Mouse (Mus musculus): ENCODE results near the gene Manba. TPM values are rescaled to one million over a fixed set of nuclear protein-coding genes. Genes with fewer than 3 reads are reported as not detected.
"Not testable (repeated sequence)": the region's sequence is repeated elsewhere in the genome, so short reads cannot be mapped to it uniquely, and the experiment has no call there.

Manba gene
- polyA plus RNA-seq, 1 experiment from 2014 or later, result 3.9 TPM

DNA sequence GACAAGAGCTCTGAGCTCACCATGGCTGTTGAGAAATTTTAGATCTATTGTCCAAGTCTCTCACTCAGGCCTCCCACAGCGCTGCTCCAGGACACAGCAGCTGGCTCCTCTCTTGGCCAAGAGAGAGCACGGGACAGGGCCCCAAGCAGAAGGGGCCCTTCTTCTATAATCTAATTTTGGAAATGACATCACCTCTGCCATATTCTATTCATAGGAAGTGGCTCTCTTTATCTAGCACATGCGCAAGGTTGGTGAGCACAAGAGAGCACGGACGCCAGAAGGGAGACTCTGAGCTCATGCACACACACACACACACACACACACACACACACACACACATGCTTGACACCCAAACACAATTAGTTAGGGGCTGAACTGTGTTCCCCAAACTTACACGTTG is 31.5 kb downstream of the Manba start:
- Histone ChIP-seq H3K27me3 (ENCODE audit: control insufficient read depth, insufficient read depth, low read length) (no peaks in the 10 kb centered on the region), H3K4me2 (ENCODE audit: low read depth, low read length) (no peak overlapping the region), H3K4me3 (ENCODE audit: low read depth, low read length) (no peak overlapping the region), H3K4me1 (ENCODE audit: control insufficient read depth, insufficient read depth, low read length) (no peaks in the 10 kb centered on the region), H3K36me3 (replicated peaks; ENCODE audit: control insufficient read depth, insufficient read depth, low read depth, low read length) (no peaks in the 10 kb centered on the region), H3K27ac (replicated peaks; ENCODE audit: low read depth, low read length) (no peak overlapping the region), H3K9me3 (replicated peaks; ENCODE audit: control insufficient read depth, low read length) (no peaks in the 10 kb centered on the region), H3K9ac (replicated peaks; ENCODE audit: low read length) (no peak overlapping the region)
- DNase-seq (ENCODE audit: low spot score) (no peak), ATAC-seq (replicated peaks; ENCODE audit: insufficient number of reproducible peaks, low FRiP score, low TSS enrichment, low read depth) (no peak)
- WGBS, result 73% methylated on average over 6 of the region's 6 CpGs

- Histone ChIP-seq H3K4me1 (ENCODE audit: control insufficient read depth, insufficient read depth, low read length) (no peaks in the 10 kb centered on the region), H3K4me3 (ENCODE audit: low read depth, low read length) (no peak overlapping the region), H3K9ac (replicated peaks; ENCODE audit: low read length) (no peak overlapping the region), H3K27me3 (ENCODE audit: control insufficient read depth, insufficient read depth, low read length) (no peaks in the 10 kb centered on the region), H3K36me3 (replicated peaks; ENCODE audit: control insufficient read depth, insufficient read depth, low read depth, low read length) (no peaks in the 10 kb centered on the region), H3K27ac (replicated peaks; ENCODE audit: low read depth, low read length) (no peak overlapping the region), H3K9me3 (replicated peaks; ENCODE audit: control insufficient read depth, low read length) (no peaks in the 10 kb centered on the region), H3K4me2 (ENCODE audit: low read depth, low read length) (no peak overlapping the region)
- WGBS, result 78% methylated on average over 5 of the region's 5 CpGs
- DNase-seq (ENCODE audit: low spot score), result no peak
- no peak for ATAC-seq (replicated peaks; ENCODE audit: insufficient number of reproducible peaks, low FRiP score, low TSS enrichment, low read depth)
These were observed 33.5 kb downstream of the Manba start for GRCm38 (mm10) chr3:135518882-135519281.

DNA sequence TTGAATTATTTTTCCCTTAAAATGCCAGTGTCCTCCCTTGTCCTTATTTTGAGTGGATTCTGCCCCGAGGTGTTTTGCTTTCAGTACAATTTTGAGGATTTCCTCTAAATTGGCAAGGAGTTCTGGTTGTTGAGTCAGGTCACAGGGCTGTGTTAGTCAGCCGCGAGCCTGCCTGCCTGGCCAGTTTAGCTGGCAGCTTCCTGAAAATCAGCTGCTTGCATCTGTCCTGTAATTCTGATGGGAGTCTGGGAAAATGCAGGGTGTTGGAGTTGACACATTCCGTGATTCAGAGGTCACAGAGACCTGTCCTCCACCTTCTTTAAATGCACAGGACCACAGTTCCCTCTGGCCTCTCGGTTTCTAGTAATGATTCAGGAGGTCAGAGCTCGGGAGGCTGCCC is 34.2 kb downstream of the Manba start:
- H3K9me3 ChIP-seq (replicated peaks; ENCODE audit: control insufficient read depth, low read length), result no peaks in the 10 kb centered on the region
- H3K9ac ChIP-seq (replicated peaks; ENCODE audit: low read length), result no peak overlapping the region
- no peaks in the 10 kb centered on the region for H3K4me1 ChIP-seq (ENCODE audit: control insufficient read depth, insufficient read depth, low read length)
- WGBS, result 64% methylated on average over 6 of the region's 6 CpGs
- H3K27me3 ChIP-seq (ENCODE audit: control insufficient read depth, insufficient read depth, low read length), result no peaks in the 10 kb centered on the region
- DNase-seq (ENCODE audit: low spot score) (no peak), ATAC-seq (replicated peaks; ENCODE audit: insufficient number of reproducible peaks, low FRiP score, low TSS enrichment, low read depth) (no peak)
- no peak overlapping the region for H3K27ac ChIP-seq (replicated peaks; ENCODE audit: low read depth, low read length)
- no peak overlapping the region for H3K4me3 ChIP-seq (ENCODE audit: low read depth, low read length)
- H3K36me3 ChIP-seq (replicated peaks; ENCODE audit: control insufficient read depth, insufficient read depth, low read depth, low read length), result no peaks in the 10 kb centered on the region
- H3K4me2 ChIP-seq (ENCODE audit: low read depth, low read length), result no peak overlapping the region

DNA sequence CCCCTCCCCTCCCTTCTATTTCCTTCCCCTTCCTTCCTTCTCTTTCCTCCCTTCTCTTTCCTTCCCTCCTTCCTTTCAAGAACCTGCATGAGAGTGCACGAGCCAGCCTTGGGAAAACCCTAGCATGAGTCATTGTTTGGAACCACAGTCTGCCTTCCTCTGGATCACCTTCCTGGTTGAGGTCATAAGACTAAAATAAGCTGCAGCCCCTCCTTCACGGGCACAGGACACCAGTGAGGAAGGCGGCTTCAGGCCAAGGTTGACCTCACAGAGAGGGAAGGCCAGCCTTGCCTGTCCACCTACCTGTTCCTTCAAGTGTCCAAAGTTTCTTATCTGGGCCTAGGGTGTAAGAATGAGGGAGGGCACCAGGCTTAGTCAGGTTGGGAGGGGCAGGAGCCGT is 36.6 kb downstream of the Manba start:
- Histone ChIP-seq H3K4me3 (ENCODE audit: low read depth, low read length) (no peak overlapping the region), H3K4me2 (ENCODE audit: low read depth, low read length) (no peak overlapping the region), H3K27ac (replicated peaks; ENCODE audit: low read depth, low read length) (no peak overlapping the region), H3K9ac (replicated peaks; ENCODE audit: low read length) (no peak overlapping the region), H3K4me1 (ENCODE audit: control insufficient read depth, insufficient read depth, low read length) (no peaks in the 10 kb centered on the region), H3K9me3 (replicated peaks; ENCODE audit: control insufficient read depth, low read length) (no peaks in the 10 kb centered on the region), H3K36me3 (replicated peaks; ENCODE audit: control insufficient read depth, insufficient read depth, low read depth, low read length) (no peaks in the 10 kb centered on the region), H3K27me3 (ENCODE audit: control insufficient read depth, insufficient read depth, low read length) (no peaks in the 10 kb centered on the region)
- DNase-seq (ENCODE audit: low spot score) (no peak), ATAC-seq (replicated peaks; ENCODE audit: insufficient number of reproducible peaks, low FRiP score, low TSS enrichment, low read depth) (no peak)
- 59% methylated on average over 4 of the region's 4 CpGs for WGBS

DNA sequence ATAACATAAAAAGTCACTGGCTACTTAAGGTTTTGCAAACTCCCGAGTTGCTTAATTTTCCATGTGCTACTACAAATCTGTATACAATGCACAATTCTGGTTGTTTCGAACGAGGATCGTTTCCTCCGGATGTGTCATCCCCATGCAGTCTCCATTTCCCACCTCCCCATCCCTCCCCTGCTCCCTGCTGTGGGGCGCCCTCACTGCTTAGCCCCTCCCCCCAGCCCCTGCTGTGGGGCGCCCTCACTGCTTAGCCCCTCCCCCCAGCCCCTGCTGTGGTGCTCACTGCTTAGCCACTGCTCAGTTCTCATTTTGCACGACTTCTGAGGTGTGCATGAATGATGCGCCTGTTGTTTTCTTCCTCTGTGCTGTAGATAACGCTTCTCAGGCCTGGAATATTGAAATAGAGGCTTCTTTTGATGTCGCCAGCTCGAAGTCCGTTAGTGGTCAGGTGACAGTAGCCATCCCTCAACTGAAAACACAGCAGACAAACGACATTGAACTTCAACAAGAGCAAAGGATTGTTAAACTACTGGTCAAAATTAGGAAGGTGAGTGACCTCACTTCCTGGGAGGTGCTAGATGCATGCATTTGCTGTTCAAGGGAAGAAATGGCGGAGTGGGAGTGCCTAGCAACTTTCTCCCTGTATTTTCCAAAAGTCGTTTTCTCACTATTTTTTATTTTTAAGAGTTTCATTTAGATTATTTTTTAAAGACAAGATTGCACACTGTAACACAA is 37.4 kb downstream of the Manba start:
- Histone ChIP-seq H3K27ac (replicated peaks; ENCODE audit: low read depth, low read length) (no peak overlapping the region), H3K9ac (replicated peaks; ENCODE audit: low read length) (no peak overlapping the region), H3K4me2 (ENCODE audit: low read depth, low read length) (no peak overlapping the region), H3K4me1 (ENCODE audit: control insufficient read depth, insufficient read depth, low read length) (no peaks in the 10 kb centered on the region), H3K9me3 (replicated peaks; ENCODE audit: control insufficient read depth, low read length) (no peaks in the 10 kb centered on the region), H3K36me3 (replicated peaks; ENCODE audit: control insufficient read depth, insufficient read depth, low read depth, low read length) (no peaks in the 10 kb centered on the region), H3K4me3 (ENCODE audit: low read depth, low read length) (no peak overlapping the region), H3K27me3 (ENCODE audit: control insufficient read depth, insufficient read depth, low read length) (no peaks in the 10 kb centered on the region)
- DNase-seq (ENCODE audit: low spot score), result no peak
- 52% methylated on average over 16 of the region's 16 CpGs for WGBS
- ATAC-seq (replicated peaks; ENCODE audit: insufficient number of reproducible peaks, low FRiP score, low TSS enrichment, low read depth), result no peak

DNA sequence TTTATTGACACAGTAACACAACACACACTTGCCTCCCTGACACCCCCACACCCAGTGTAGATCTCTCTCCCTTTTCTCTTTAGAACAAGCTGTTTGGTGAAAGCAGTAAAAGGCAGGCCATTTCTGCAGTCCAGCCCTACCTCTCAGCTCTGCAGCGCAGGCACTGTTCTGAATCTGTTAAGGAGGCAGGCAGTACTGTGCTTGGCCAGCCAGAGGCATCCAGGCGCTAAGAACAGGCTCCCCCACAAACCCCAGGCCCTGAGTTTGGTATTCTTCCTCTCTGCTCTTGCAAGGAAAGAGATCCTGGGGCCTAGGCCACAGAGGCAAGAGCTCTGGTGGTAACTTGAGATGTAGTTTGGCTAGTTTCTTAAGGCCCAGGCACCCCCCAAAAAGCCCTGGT is 39.5 kb downstream of the Manba start:
- H3K9ac ChIP-seq (replicated peaks; ENCODE audit: low read length); H3K27me3 ChIP-seq (ENCODE audit: control insufficient read depth, insufficient read depth, low read length); H3K27ac ChIP-seq (replicated peaks; ENCODE audit: low read depth, low read length); H3K9me3 ChIP-seq (replicated peaks; ENCODE audit: control insufficient read depth, low read length); DNase-seq (ENCODE audit: low spot score); H3K4me3 ChIP-seq (ENCODE audit: low read depth, low read length); ATAC-seq (replicated peaks; ENCODE audit: insufficient number of reproducible peaks, low FRiP score, low TSS enrichment, low read depth); H3K36me3 ChIP-seq (replicated peaks; ENCODE audit: control insufficient read depth, insufficient read depth, low read depth, low read length); H3K4me1 ChIP-seq (ENCODE audit: control insufficient read depth, insufficient read depth, low read length); H3K4me2 ChIP-seq (ENCODE audit: low read depth, low read length): not testable (repeated sequence)
- 35% methylated on average over 2 of the region's 2 CpGs for WGBS

- DNase-seq (ENCODE audit: low spot score) (no peak), ATAC-seq (replicated peaks; ENCODE audit: insufficient number of reproducible peaks, low FRiP score, low TSS enrichment, low read depth) (no peak)
- no peaks in the 10 kb centered on the region for H3K36me3 ChIP-seq (replicated peaks; ENCODE audit: control insufficient read depth, insufficient read depth, low read depth, low read length)
- WGBS, result 79% methylated on average over 7 of the region's 7 CpGs
- H3K4me3 ChIP-seq (ENCODE audit: low read depth, low read length), result no peak overlapping the region
- H3K4me2 ChIP-seq (ENCODE audit: low read depth, low read length), result no peak overlapping the region
- H3K9ac ChIP-seq (replicated peaks; ENCODE audit: low read length), result no peak overlapping the region
- no peaks in the 10 kb centered on the region for H3K27me3 ChIP-seq (ENCODE audit: control insufficient read depth, insufficient read depth, low read length)
- no peaks in the 10 kb centered on the region for H3K4me1 ChIP-seq (ENCODE audit: control insufficient read depth, insufficient read depth, low read length)
- H3K27ac ChIP-seq (replicated peaks; ENCODE audit: low read depth, low read length), result no peak overlapping the region
- no peaks in the 10 kb centered on the region for H3K9me3 ChIP-seq (replicated peaks; ENCODE audit: control insufficient read depth, low read length)
These were observed 44.3 kb downstream of the Manba start for GRCm38 (mm10) chr3:135529670-135530069.

DNA sequence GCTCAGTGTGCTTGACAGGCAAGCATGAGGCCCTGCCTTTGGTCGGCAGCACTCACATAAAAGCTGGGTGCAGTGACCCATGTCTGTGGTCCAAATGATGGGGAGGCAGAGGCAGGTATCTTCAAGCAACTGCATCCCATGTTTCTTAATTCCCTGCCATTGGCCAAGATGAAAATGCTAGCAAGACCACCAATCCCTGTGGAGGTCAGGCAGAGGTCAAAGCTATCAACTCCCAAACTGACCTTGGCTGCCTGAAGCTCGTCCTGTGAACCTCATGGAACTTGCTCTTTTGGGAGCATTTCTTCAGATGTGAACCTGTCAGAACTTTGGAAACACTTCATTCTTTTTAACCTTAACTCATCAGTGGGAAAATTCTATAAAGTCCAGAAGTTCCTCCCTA is 46.4 kb downstream of the Manba start:
- H3K9me3 ChIP-seq (replicated peaks; ENCODE audit: control insufficient read depth, low read length), result no peaks in the 10 kb centered on the region
- no peak overlapping the region for H3K4me3 ChIP-seq (ENCODE audit: low read depth, low read length)
- H3K4me1 ChIP-seq (ENCODE audit: control insufficient read depth, insufficient read depth, low read length), result no peaks in the 10 kb centered on the region
- WGBS, result 64% methylated on average over 2 of the region's 2 CpGs
- no peak for ATAC-seq (replicated peaks; ENCODE audit: insufficient number of reproducible peaks, low FRiP score, low TSS enrichment, low read depth)
- no peak overlapping the region for H3K4me2 ChIP-seq (ENCODE audit: low read depth, low read length)
- H3K9ac ChIP-seq (replicated peaks; ENCODE audit: low read length), result no peak overlapping the region
- no peak overlapping the region for H3K27ac ChIP-seq (replicated peaks; ENCODE audit: low read depth, low read length)
- H3K36me3 ChIP-seq (replicated peaks; ENCODE audit: control insufficient read depth, insufficient read depth, low read depth, low read length), result no peaks in the 10 kb centered on the region
- no peaks in the 10 kb centered on the region for H3K27me3 ChIP-seq (ENCODE audit: control insufficient read depth, insufficient read depth, low read length)
- DNase-seq (ENCODE audit: low spot score), result no peak

Data from embryonic facial prominence, embryonic 11.5 days (tissue).